Mouse (Mus musculus): Measurements from ENCODE around the gene Tnnt3.

The Tnnt3 gene

DNA sequence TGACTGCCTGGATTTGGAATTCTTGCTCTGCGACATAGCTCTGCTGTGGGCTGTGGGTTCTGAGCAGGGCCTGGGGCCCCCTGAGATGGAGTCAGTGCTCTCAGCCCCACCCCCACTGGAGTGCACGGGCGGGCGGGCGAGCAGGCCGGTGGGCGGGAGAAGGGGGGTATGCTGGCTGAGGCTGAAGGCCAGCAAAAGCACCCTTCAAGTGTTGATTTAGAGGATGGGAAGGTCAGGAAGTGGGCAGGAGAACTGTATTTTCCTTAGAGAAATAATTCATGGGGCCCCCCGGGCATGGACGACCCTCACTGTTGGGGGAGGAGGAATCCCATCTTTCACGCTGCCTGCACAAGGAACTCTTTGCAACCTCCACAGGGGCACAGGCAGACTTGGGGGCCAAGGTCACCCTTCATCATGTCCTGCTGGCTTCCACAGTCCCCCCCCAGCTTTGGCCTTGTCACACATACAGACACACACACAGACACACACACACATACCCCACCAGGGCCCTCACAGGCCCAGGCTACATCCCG is 44.2 kb downstream of the Tnnt3 start:
- Histone ChIP-seq H3K9me3 (ENCODE audit: low read length) (no peaks in the 10 kb centered on the region), H3K27me3 (ENCODE audit: insufficient read depth, low read length) (no peaks in the 10 kb centered on the region), H3K4me3 (replicated peaks; ENCODE audit: low read length) (no peak overlapping the region), H3K36me3 (ENCODE audit: insufficient read depth, low read length) (peaks cover 37% of the 10 kb centered on the region), H3K4me1 (replicated peaks; ENCODE audit: low read depth, low read length) (peaks cover 20% of the 10 kb centered on the region)
- TF ChIP-seq CTCF (conservative IDR thresholded peaks at IDR 0.05; ENCODE audit: low read length) (no peak), NANOG (IDR thresholded peaks at IDR 0.05; ENCODE audit: borderline replicate concordance, low read length) (no peak), POU5F1 (IDR thresholded peaks at IDR 0.05; ENCODE audit: borderline replicate concordance, low read length) (no peak)

DNA sequence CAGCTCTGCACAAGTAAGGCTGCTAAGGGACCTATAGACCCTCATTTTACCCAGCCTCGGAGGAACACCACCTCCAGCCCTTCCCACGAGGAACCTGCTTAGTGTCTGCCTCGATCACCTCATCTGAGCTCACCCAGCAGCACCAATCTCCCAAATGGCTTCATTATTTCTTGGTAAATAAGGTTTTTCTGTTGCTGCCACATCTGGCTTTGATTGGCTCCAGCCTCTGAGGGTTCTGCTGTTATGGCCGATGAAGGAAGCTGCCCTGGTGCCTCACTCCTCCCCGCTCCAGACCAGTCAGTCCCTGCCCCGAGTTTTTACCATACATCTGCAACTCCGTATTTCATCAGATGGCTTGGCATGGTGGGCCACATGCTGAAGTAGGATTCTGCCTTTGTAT is 47.3 kb downstream of the Tnnt3 start:
- no peak for TF ChIP-seq CTCF (conservative IDR thresholded peaks at IDR 0.05; ENCODE audit: low read length)
- TF ChIP-seq NANOG (IDR thresholded peaks at IDR 0.05; ENCODE audit: borderline replicate concordance, low read length), result no peak
- TF ChIP-seq POU5F1 (IDR thresholded peaks at IDR 0.05; ENCODE audit: borderline replicate concordance, low read length), result no peak
- peaks cover 9% of the 10 kb centered on the region; the same call in 1 of the 2 replicates for H3K27me3 ChIP-seq (ENCODE audit: insufficient read depth, low read length)
- peaks cover 9% of the 10 kb centered on the region for H3K4me1 ChIP-seq (replicated peaks; ENCODE audit: low read depth, low read length)
- no peaks in the 10 kb centered on the region for H3K9me3 ChIP-seq (ENCODE audit: low read length)
- H3K36me3 ChIP-seq (ENCODE audit: insufficient read depth, low read length), result peaks cover 7% of the 10 kb centered on the region
- no peak overlapping the region for H3K4me3 ChIP-seq (replicated peaks; ENCODE audit: low read length)

- TF ChIP-seq CTCF (conservative IDR thresholded peaks at IDR 0.05; ENCODE audit: low read length), result no peak
- no peak for TF ChIP-seq POU5F1 (IDR thresholded peaks at IDR 0.05; ENCODE audit: borderline replicate concordance, low read length)
- no peak for TF ChIP-seq NANOG (IDR thresholded peaks at IDR 0.05; ENCODE audit: borderline replicate concordance, low read length)
- H3K4me1 ChIP-seq (replicated peaks; ENCODE audit: low read depth, low read length), result peaks cover 9% of the 10 kb centered on the region
- no peaks in the 10 kb centered on the region for H3K36me3 ChIP-seq (ENCODE audit: insufficient read depth, low read length)
- peaks cover 9% of the 10 kb centered on the region; the same call in 1 of the 2 replicates for H3K27me3 ChIP-seq (ENCODE audit: insufficient read depth, low read length)
- H3K4me3 ChIP-seq (replicated peaks; ENCODE audit: low read length), result no peak overlapping the region
- H3K9me3 ChIP-seq (ENCODE audit: low read length), result no peaks in the 10 kb centered on the region
These were observed 49.2 kb downstream of the Tnnt3 start for GRCm38 (mm10) chr7:142547874-142548273.

DNA sequence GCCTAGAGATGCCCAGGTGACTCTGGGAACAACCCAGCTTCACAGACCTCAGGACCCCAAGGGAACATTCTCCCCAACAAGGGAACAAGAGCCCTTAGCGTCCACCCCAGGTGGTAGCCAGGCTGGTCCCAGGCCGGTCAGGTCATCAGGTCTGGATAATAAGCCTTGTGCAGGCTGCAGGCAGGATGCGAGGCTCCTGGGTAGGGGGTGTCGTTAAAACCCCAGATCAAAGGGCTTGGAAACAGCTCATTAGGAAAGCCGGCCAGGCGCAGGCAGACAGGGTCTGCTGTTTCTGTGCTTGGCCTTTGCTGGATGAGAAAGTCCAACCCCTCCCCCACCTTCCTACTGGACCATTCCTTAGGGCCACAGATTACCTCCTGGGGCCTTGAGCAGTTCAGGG is 50.1 kb downstream of the Tnnt3 start:
- peaks cover 8% of the 10 kb centered on the region for H3K4me1 ChIP-seq (replicated peaks; ENCODE audit: low read depth, low read length)
- H3K27me3 ChIP-seq (ENCODE audit: insufficient read depth, low read length), result peaks cover 9% of the 10 kb centered on the region; the same call in 1 of the 2 replicates
- no peak for TF ChIP-seq POU5F1 (IDR thresholded peaks at IDR 0.05; ENCODE audit: borderline replicate concordance, low read length)
- TF ChIP-seq CTCF (conservative IDR thresholded peaks at IDR 0.05; ENCODE audit: low read length), result no peak
- TF ChIP-seq NANOG (IDR thresholded peaks at IDR 0.05; ENCODE audit: borderline replicate concordance, low read length), result no peak
- no peak overlapping the region for H3K4me3 ChIP-seq (replicated peaks; ENCODE audit: low read length)
- no peaks in the 10 kb centered on the region for H3K9me3 ChIP-seq (ENCODE audit: low read length)
- no peaks in the 10 kb centered on the region for H3K36me3 ChIP-seq (ENCODE audit: insufficient read depth, low read length)

- H3K9me3 ChIP-seq (ENCODE audit: low read length), result no peaks in the 10 kb centered on the region
- no peak overlapping the region for H3K4me3 ChIP-seq (replicated peaks; ENCODE audit: low read length)
- H3K36me3 ChIP-seq (ENCODE audit: insufficient read depth, low read length), result no peaks in the 10 kb centered on the region
- peaks cover 21% of the 10 kb centered on the region for H3K27me3 ChIP-seq (ENCODE audit: insufficient read depth, low read length)
- peaks cover 8% of the 10 kb centered on the region for H3K4me1 ChIP-seq (replicated peaks; ENCODE audit: low read depth, low read length)
- TF ChIP-seq CTCF (conservative IDR thresholded peaks at IDR 0.05; ENCODE audit: low read length) (no peak), NANOG (IDR thresholded peaks at IDR 0.05; ENCODE audit: borderline replicate concordance, low read length) (no peak), POU5F1 (IDR thresholded peaks at IDR 0.05; ENCODE audit: borderline replicate concordance, low read length) (no peak)
These were observed 51.5 kb downstream of the Tnnt3 start for GRCm38 (mm10) chr7:142549941-142550763.

DNA sequence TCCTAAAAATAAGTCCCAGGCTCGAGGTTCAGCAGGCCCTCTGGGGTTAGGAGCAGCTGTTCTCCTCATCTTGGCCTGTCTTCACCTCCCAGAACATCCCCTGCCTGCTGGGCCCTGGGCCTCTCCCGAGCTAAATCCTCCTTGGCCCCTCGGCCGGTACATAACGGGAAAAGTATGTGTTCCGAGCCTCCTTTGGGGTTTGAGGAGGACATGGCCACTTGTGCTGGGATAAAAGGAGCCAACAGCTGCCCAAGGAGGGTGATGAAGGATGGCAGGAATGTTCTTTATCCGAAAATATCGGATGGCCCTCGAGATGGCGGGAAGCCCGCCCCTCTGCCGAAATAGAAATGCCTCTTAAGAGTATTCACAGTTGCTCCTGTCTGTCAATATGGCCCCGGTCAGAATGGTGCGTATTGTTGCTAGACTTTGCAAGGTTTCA is 52.3 kb downstream of the Tnnt3 start:
- Histone ChIP-seq H3K4me1 (replicated peaks; ENCODE audit: low read depth, low read length) (peaks cover 8% of the 10 kb centered on the region), H3K9me3 (ENCODE audit: low read length) (no peaks in the 10 kb centered on the region), H3K27me3 (ENCODE audit: insufficient read depth, low read length) (peaks cover 29% of the 10 kb centered on the region), H3K36me3 (ENCODE audit: insufficient read depth, low read length) (no peaks in the 10 kb centered on the region), H3K4me3 (replicated peaks; ENCODE audit: low read length) (no peak overlapping the region)
- no peak for TF ChIP-seq NANOG (IDR thresholded peaks at IDR 0.05; ENCODE audit: borderline replicate concordance, low read length)
- TF ChIP-seq CTCF (conservative IDR thresholded peaks at IDR 0.05; ENCODE audit: low read length), result no peak
- no peak for TF ChIP-seq POU5F1 (IDR thresholded peaks at IDR 0.05; ENCODE audit: borderline replicate concordance, low read length)

- H3K4me3 ChIP-seq (replicated peaks; ENCODE audit: low read length), result no peak overlapping the region
- H3K9me3 ChIP-seq (ENCODE audit: low read length), result no peaks in the 10 kb centered on the region
- peaks cover 34% of the 10 kb centered on the region for H3K27me3 ChIP-seq (ENCODE audit: insufficient read depth, low read length)
- TF ChIP-seq CTCF (conservative IDR thresholded peaks at IDR 0.05; ENCODE audit: low read length) (no peak), POU5F1 (IDR thresholded peaks at IDR 0.05; ENCODE audit: borderline replicate concordance, low read length) (no peak), NANOG (IDR thresholded peaks at IDR 0.05; ENCODE audit: borderline replicate concordance, low read length) (no peak)
- H3K36me3 ChIP-seq (ENCODE audit: insufficient read depth, low read length), result no peaks in the 10 kb centered on the region
- H3K4me1 ChIP-seq (replicated peaks; ENCODE audit: low read depth, low read length), result peaks cover 8% of the 10 kb centered on the region
These were observed 53.1 kb downstream of the Tnnt3 start for GRCm38 (mm10) chr7:142551691-142552090.

- peaks cover 8% of the 10 kb centered on the region for H3K4me1 ChIP-seq (replicated peaks; ENCODE audit: low read depth, low read length)
These were observed 54.2 kb downstream of the Tnnt3 start for GRCm38 (mm10) chr7:142552591-142553416.

More at GRCm38 (mm10) chr7:142552591-142553416, 54.2 kb downstream of the Tnnt3 start:
- Histone ChIP-seq H3K4me3 (replicated peaks; ENCODE audit: low read length) (no peak overlapping the region), H3K36me3 (ENCODE audit: insufficient read depth, low read length) (no peaks in the 10 kb centered on the region), H3K9me3 (ENCODE audit: low read length) (no peaks in the 10 kb centered on the region), H3K27me3 (ENCODE audit: insufficient read depth, low read length) (peaks cover 41% of the 10 kb centered on the region)
- TF ChIP-seq NANOG (IDR thresholded peaks at IDR 0.05; ENCODE audit: borderline replicate concordance, low read length), result no peak
- TF ChIP-seq CTCF (conservative IDR thresholded peaks at IDR 0.05; ENCODE audit: low read length), result peak; percentile 21
